Mouse (Mus musculus) lung, embryonic 15.5 days (tissue): ENCODE measurements around the gene Vipr1. TPM values are rescaled to one million over a fixed set of nuclear protein-coding genes. Genes with fewer than 3 reads are reported as not detected.
A peak's percentile ranks its signal among the peaks of the same experiment; 100 is the strongest.

ENCODE experiments used
- ATAC-seq: fragments of 200-750 bp; cut with Nextera tagmentation; 2 replicates; pipeline ENCODE4 v1.8.0; 2017; ENCODE audit warnings: moderate number of reproducible peaks, borderline replicate concordance; ENCODE audit not compliant: low FRiP score, low TSS enrichment; ENCODE audit errors: extremely low read depth
- H3K27ac ChIP-seq: fragments of 300-500 bp; sonication (generic); 2 replicates; pipeline ENCODE4 v1.5.1; 2015; ENCODE audit warnings: moderate library complexity, mild to moderate bottlenecking, inconsistent platforms
- H3K27me3 ChIP-seq: fragments of 300-500 bp; sonication (generic); 2 replicates; pipeline ENCODE4 v1.6.1; 2015; ENCODE audit warnings: inconsistent platforms
- H3K36me3 ChIP-seq: fragments of 300-500 bp; sonication (generic); 2 replicates; pipeline ENCODE4 v1.6.1; 2015; ENCODE audit warnings: inconsistent platforms
- H3K4me1 ChIP-seq: fragments of 300-500 bp; sonication (generic); 2 replicates; pipeline ENCODE4 v1.6.1; 2015; ENCODE audit warnings: inconsistent platforms
- H3K4me2 ChIP-seq: fragments of 300-500 bp; sonication (generic); 2 replicates; pipeline ENCODE4 v1.6.1; 2015; ENCODE audit warnings: inconsistent platforms, mild to moderate bottlenecking, moderate library complexity
- H3K4me3 ChIP-seq: fragments of 300-500 bp; sonication (generic); 2 replicates; pipeline ENCODE4 v1.5.1; 2015; ENCODE audit warnings: mild to moderate bottlenecking, inconsistent platforms
- H3K9ac ChIP-seq: fragments of 300-500 bp; sonication (generic); 2 replicates; pipeline ENCODE4 v1.6.1; 2015; ENCODE audit warnings: inconsistent platforms
- H3K9me3 ChIP-seq: fragments of 300-500 bp; sonication (generic); 2 replicates; pipeline ENCODE4 v1.6.1; 2016; ENCODE audit warnings: inconsistent platforms
- WGBS: fragments of 180-500 bp; shearing (Covaris S2); methylation state at CpG from one replicate; pipeline ENCODE4 v1.1.7; 2015; 5-methylcytosine and 5-hydroxymethylcytosine counted together
- polyA plus RNA-seq: library from polyadenylated mRNA; unstranded; fragments of >200 nt; fragmentation: Nextera tagmentation; extraction: Ambion mirVana; gene quantifications from 2 replicates; pipeline ENCODE4 v1.2.1, GENCODE M21; 2015

The Vipr1 gene
- polyA plus RNA-seq, 1 experiment from 2014 or later, result 0.30 TPM

- Histone ChIP-seq H3K9me3 (no peaks in the 10 kb centered on the region), H3K4me1 (peaks cover 33% of the 10 kb centered on the region), H3K36me3 (peaks cover 4% of the 10 kb centered on the region; the same call in 1 of the 2 replicates), H3K9ac (no peak overlapping the region), H3K4me2 (no peak overlapping the region), H3K27ac (no peak overlapping the region), H3K27me3 (no peaks in the 10 kb centered on the region), H3K4me3 (no peak overlapping the region)
- no peak for ATAC-seq
- WGBS, result 54% methylated on average over 6 of the region's 6 CpGs
These were observed 65.3 kb downstream of the Vipr1 start for GRCm38 (mm10) chr9:121707801-121708200.

DNA sequence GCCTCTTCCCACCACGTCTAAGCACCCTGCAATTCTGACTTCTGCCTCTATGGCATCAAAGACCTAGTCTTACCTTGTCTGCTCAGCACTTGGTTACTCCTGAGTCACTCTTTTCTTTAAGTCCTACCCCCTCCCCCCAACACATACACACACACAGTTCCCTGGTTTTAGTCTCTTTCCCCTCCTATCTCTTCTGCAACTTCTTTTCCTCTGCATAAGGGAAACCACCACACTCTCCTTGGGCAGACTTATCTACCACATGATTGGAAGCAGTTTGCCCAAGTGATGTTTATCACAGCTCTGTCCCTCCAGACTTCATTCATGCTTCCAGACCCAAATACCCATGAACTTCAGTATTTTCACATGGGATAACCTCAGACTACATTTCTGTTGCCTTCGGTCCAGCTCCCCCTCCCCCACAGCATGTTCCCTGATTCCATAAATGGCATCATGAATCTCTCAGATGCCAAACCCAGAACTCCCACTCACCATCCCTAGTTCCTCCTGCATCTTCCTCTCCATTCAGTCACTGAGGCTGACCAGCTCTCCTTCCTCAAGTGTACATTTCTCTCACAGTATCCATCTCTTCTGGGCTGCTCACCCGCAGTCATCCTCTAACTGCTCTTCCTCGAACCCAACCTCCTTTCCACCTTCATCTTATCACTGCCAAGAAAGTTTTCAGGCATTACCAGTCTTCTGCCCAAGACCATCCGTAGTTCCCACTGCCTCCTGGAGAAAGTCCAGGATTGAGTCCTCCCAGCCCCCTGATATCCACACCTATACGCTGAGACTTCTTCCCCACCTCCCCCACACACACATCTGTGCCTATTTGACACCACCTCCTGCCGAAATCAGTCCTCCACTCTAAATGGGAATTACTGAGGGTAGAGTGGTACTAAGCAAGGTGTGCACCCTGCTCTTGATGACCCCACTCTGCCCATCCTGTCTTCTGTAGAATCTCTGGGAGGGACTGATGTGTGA is 66.3 kb downstream of the Vipr1 start:
- Histone ChIP-seq H3K4me3 (no peak overlapping the region), H3K27ac (no peak overlapping the region), H3K36me3 (peaks cover 13% of the 10 kb centered on the region; the same call in 1 of the 2 replicates), H3K9me3 (no peaks in the 10 kb centered on the region), H3K27me3 (no peaks in the 10 kb centered on the region), H3K9ac (no peak overlapping the region), H3K4me1 (peaks cover 33% of the 10 kb centered on the region), H3K4me2 (no peak overlapping the region)
- no peak for ATAC-seq
- 67% methylated on average over 7 of the region's 7 CpGs for whole genome bisulfite sequencing

DNA sequence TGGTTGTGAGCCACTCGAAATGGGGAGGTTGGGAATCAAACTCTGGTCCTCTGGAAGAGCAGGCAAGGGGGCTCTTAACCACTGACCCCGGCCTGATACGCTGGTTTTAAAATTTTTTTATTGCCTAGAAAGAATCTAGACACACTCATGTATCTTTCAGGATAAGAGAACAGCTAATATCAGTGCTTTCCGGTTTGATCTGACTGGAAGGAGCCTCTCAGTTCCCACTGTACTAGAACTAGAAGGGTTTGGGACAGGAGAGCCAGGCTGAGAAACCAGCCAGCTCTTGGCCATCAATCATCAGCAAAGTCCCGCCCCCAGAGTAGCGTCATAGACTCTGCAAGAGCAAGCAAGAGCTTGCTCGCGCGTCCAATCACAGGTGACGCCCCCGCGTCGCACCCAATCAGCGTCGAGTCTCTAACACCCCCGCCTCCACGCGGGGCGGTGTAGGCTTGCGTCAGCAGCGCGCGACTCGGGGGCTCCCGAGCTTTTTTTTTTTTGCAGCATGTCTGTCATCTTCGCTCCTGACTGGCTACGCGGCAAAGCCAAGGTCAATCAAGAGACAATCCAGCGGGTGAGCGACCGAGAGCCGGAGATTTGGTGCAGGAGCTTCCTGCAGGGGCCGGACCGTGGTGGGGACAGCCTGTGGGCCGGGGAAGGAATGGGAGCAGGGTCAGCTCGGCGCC is 67.5 kb downstream of the Vipr1 start, which contains the start of gene Ss18l2:
Gene Ss18l2, plus strand, starts transcription at position 432 of the 686 bp plus-strand sequence.
- Histone ChIP-seq H3K27me3 (no peaks in the 10 kb centered on the region), H3K4me2 (peak within 1 kb of the TSS; percentile 61), H3K36me3 (peaks cover 13% of the 10 kb centered on the region; the same call in 1 of the 2 replicates), H3K9ac (peak within 1 kb of the TSS; percentile 91), H3K4me1 (peaks cover 26% of the 10 kb centered on the region), H3K27ac (peak within 1 kb of the TSS; percentile 94), H3K4me3 (peak within 1 kb of the TSS; percentile 84), H3K9me3 (no peaks in the 10 kb centered on the region)
- 3% methylated on average over 37 of the region's 37 CpGs for WGBS
- ATAC-seq, result peak; percentile 99

- H3K27me3 ChIP-seq, result no peaks in the 10 kb centered on the region
- H3K4me2 ChIP-seq, result peak overlapping the region; percentile 61
- 0% methylated on average over 18 of the region's 18 CpGs for WGBS
- no peaks in the 10 kb centered on the region for H3K9me3 ChIP-seq
- H3K9ac ChIP-seq, result peak overlapping the region; percentile 91
- H3K27ac ChIP-seq, result peak overlapping the region; percentile 94
- peak; percentile 19; the same call in 1 of the 2 replicates for ATAC-seq
- H3K4me3 ChIP-seq, result peak overlapping the region; percentile 84
- peaks cover 13% of the 10 kb centered on the region; the same call in 1 of the 2 replicates for H3K36me3 ChIP-seq
- peaks cover 20% of the 10 kb centered on the region for H3K4me1 ChIP-seq
These were observed 68.1 kb downstream of the Vipr1 start for GRCm38 (mm10) chr9:121710584-121710975.

- WGBS, result 63% methylated on average over 2 of the region's 2 CpGs
- no peak for ATAC-seq
- peaks cover 12% of the 10 kb centered on the region for H3K4me1 ChIP-seq
- H3K9me3 ChIP-seq, result no peaks in the 10 kb centered on the region
- H3K27me3 ChIP-seq, result no peaks in the 10 kb centered on the region
- no peak overlapping the region for H3K27ac ChIP-seq
- no peak overlapping the region for H3K4me2 ChIP-seq
- no peak overlapping the region for H3K9ac ChIP-seq
- no peak overlapping the region for H3K4me3 ChIP-seq
- peaks cover 13% of the 10 kb centered on the region; the same call in 1 of the 2 replicates for H3K36me3 ChIP-seq
These were observed 74.5 kb downstream of the Vipr1 start for GRCm38 (mm10) chr9:121717048-121717447.

GRCm38 (mm10) chr9:121718070-121718705 is 75.7 kb downstream of the Vipr1 start:
- peak overlapping the region; percentile 63 for H3K9ac ChIP-seq
- peaks cover 10% of the 10 kb centered on the region for H3K4me1 ChIP-seq
- H3K27ac ChIP-seq, result peak overlapping the region; percentile 94
- H3K4me2 ChIP-seq, result peak overlapping the region; percentile 72
- H3K4me3 ChIP-seq, result peak overlapping the region; percentile 93
- whole genome bisulfite sequencing, result 62% methylated on average over 15 of the region's 15 CpGs
- peaks cover 5% of the 10 kb centered on the region; the same call in 1 of the 2 replicates for H3K36me3 ChIP-seq
- H3K27me3 ChIP-seq, result no peaks in the 10 kb centered on the region
- no peaks in the 10 kb centered on the region for H3K9me3 ChIP-seq
- ATAC-seq, result peak; percentile 6; the same call in 1 of the 2 replicates

GRCm38 (mm10) chr9:121718792-121719318 is 76.3 kb downstream of the Vipr1 start, which contains the start of gene Nktr:
Gene Nktr (plus strand): TSS chr9:121719169.
- Histone ChIP-seq H3K27me3 (no peaks in the 10 kb centered on the region), H3K9me3 (no peaks in the 10 kb centered on the region), H3K36me3 (no peaks in the 10 kb centered on the region), H3K9ac (peak within 1 kb of the TSS; percentile 95), H3K4me2 (peak within 1 kb of the TSS; percentile 78), H3K27ac (peak within 1 kb of the TSS; percentile 97), H3K4me3 (peak within 1 kb of the TSS; percentile 93), H3K4me1 (peaks cover 10% of the 10 kb centered on the region)
- peak; percentile 100 for ATAC-seq
- 0% methylated on average over 59 of the region's 61 CpGs for WGBS

GRCm38 (mm10) chr9:121719347-121720331 is 77.1 kb downstream of the Vipr1 start:
- Histone ChIP-seq H3K4me1 (peaks cover 10% of the 10 kb centered on the region), H3K27ac (peak overlapping the region; percentile 97), H3K9me3 (no peaks in the 10 kb centered on the region), H3K9ac (peak overlapping the region; percentile 95), H3K36me3 (no peaks in the 10 kb centered on the region), H3K27me3 (no peaks in the 10 kb centered on the region), H3K4me2 (peak overlapping the region; percentile 78), H3K4me3 (peak overlapping the region; percentile 93)
- ATAC-seq, result peak; percentile 72
- under 1% methylated on average over 60 of the region's 87 CpGs for WGBS
